Mouse (Mus musculus) brain, adult 2 months (tissue): ENCODE results near the gene Tmem56.
A peak's percentile ranks its signal among the peaks of the same experiment; 100 is the strongest.

ENCODE experiments used
- DNase-seq: peaks from one replicate; pipeline ENCODE4 v3.0.0; 2011; ENCODE audit warnings: low read depth, low spot score

The Tmem56 gene

DNA sequence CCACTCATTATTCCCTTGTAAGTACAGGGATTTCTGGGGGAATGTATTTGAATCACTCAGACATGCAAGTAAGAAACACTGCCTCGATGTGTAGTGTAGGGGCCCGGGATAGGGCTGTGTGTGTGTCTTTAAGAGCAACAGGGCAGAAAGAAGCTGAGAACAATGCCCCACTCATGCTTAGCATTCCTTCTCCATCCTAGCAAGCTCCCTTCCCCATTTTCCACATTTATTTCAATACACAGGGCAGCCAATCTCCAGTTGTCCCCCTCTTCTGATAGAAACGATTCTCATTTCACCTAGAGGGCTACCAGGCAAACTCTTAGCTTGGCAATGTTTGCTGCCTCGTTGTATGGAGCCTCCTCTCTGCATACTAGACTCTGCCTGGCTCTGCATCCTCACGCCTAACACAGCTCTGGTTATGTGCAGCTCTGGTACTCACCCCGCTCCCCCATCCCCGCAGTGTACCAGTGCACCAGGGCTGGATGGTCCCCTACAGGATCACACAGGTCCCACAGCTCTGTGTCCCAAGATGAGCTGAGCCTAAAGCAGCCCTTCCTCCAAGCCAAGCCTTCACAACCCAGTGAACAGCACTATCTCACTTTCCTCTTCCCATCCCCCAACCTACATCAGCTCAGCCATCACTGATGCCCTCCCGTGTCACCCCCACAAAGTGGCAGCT lies 42.4 kb downstream of the Tmem56 start:
- DNase-seq = no peak

DNA sequence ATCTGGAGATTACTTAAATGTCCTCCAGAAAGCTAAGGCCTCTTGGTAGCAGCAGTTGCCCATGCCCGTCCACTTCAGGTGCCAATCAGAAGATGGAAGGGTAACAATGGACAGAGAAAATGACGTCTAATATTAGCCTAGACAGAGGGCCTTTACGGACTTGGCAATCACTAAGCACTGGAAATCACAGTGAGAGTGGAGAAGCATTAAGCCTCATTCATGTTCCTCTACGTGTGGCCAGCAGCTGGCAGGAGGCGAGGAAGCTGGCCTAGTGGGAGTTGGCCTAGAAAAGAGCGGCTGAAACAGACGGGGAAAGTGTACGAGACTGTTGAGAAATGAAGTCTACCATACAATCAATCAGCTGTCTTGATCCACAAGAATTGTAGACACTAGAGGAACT lies 43.8 kb downstream of the Tmem56 start:
- DNase-seq = peak; percentile 82

DNA sequence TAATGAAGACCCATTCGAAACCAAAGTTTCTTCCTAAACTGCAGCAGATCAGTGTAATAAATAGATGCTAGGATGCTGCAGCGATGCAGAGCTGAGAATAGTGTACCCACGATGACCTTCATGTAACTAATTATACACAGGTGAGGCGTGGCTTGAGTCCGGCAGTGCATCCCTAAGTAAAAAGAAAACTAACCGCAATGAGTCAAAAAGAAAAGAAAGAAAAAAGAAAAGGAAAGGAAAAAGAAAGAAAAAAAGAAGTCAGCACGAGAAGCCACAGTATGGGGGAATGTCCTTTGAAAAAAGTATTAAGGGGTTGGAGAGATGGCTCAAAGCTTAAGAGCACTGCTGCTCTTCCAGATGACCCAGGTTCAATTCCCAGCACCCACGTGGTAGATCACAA lies 58.1 kb downstream of the Tmem56 start:
- no peak for DNase-seq

DNA sequence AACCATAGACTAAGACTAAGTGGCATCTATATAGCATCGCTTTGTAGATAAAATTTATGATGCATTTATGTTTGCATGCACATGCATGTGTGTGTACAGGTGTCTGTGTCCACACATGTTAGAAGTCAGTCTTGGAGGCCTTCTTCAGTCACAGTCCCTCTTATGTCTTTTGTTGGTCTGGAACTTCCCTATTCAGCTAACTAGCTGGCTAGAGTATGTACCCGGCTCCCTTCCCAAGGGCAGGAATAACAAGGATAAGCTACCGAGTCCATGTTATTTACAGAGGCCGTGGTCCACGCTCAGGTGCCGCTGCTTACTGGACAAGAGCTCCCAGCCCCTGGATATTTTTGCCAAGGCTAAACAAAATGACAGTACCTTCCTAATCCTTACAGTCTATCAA lies 58.7 kb downstream of the Tmem56 start:
- DNase-seq = no peak

DNA sequence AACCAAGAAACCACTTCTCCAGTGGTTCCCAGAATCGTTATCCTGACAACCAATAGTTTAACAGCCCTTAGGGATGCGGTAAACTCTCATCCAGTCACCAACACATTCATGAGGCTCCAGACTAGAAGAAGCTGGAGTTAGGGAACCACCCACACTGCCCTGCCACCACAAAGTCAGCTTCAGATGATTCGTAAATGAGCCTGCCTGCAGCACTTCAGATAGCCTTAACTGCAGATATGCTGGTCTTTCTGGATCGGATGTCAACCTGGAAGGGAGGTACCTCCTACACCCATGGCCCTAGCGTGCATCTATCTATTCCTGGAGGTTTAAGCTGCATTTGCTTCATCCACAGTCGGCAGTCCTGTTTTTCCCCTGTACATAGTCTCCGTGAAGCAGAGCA lies 60.9 kb downstream of the Tmem56 start:
- peak; percentile 26 for DNase-seq

DNA sequence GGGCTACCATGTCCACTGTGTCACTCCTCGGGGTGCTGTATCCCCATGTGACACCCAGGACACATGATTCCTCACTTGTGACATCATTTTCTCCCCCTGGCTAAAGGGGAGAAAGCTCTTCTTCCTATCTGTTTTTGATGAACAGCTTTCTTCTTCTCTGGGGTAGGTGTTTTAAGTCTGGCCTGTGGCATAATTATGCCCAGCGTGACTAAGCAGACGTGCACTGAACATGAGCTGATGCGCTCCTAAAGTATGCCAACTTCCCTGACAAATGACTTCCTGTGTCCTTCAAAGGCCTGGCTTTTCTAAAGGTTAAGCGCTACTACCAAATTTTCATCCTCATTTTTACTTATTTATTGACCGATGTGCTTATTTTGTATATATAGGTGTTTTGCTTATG lies 65.9 kb downstream of the Tmem56 start:
- no peak for DNase-seq

DNA sequence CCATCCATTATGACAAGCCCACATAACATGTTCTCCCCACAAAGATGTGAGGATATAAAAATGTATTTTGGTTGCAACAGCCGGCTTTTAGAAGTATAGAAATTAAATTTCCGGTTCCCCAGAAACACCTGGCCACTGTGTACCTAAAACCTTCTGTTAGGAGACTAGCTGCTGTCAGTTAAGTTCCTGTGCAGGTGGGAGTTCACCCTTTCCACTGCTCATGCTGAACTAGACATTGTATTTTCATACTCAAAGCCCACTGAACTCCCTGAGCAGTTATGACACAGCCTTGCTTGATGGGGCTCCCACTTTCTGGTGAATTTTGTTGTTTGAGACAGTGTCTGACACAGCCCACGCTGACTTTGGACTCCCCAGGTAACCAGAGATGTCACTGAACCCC lies 69.4 kb downstream of the Tmem56 start:
- DNase-seq = no peak

DNA sequence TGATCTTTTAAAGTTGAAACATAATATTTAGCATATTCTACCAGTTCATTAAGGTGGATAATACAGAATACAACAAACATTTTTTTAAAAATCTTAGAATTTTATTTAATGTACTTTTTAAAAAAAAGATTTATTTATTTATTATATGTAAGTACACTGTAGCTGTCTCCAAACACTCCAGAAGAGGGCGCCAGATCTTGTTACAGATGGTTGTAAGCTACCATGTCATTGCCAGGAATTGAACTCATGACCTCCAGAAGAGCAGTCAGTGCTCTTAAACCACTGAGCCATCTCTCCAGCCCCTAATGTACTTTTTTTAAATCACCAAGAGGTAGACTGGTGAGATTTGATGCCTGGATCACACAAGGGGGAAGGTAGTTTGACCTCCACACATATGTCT lies 70.7 kb downstream of the Tmem56 start:
- peak; percentile 54 for DNase-seq

DNA sequence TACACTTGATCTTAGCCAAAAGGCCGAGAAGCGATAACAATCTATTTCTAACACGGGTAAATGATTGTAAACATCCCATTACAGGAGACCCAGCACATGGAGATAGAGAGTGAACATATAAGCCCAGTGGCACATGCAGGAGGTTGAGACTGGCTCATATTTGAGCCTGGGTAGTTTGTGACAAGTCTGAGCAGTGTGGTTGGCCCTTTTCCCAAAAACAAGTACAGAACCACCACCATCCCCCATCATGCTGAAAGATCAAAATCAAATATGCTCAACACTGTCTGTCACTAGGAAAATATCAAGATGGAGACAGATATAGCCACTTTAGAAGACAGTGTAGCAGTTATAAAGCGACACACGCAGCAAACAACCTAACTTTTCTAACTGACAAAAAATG lies 73.9 kb downstream of the Tmem56 start:
- no peak for DNase-seq

DNA sequence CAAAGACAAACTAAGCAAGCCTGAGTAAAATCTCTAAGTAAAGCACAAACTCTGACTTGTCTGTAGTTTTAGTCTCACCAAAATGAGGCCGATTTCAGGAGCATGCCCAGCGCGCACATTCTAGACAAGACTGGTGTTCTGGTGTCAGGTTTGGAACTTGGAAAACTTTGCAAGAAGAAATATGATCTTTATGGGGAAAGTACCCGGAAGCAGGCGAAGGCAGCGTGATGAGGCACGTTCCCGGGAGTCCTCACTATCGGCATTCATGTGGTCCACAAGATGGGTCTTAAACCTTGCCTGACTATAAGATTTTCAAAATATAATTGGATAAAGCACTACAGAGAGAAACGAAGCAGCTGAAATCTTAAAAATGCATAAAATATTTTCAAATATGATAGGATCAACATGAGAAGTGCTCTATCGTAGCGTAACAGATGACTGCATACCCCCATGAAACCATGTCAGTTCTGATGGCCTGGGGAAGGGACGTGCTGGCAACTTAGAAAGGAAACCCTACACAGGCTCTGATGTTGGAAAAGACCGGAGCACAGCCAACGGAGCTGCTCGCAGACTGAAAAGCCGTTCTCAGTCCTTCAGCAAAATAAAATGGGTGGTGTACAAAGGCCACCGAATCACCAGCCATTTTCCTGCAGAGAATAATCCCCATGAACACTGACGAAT lies 76.6 kb downstream of the Tmem56 start:
- DNase-seq = no peak

DNA sequence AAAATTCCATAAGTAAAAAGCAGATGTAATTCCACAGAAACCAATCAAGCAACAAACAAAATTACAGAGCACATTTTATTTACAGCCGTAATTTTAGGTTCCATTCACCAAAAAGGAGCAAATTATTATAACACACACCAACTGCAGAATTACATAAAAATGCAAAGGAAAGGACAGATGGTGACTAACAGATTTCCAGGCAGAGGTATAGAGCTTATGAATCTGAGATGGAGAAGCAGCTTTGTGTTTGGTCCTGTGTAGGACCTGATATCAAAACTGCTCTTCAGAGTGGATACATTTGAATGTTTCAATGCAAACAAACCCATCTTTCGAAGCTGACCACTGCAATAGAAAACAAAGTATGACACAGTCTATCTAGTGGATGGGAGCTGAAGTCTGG lies 80.3 kb downstream of the Tmem56 start:
- DNase-seq = peak; percentile 42

DNA sequence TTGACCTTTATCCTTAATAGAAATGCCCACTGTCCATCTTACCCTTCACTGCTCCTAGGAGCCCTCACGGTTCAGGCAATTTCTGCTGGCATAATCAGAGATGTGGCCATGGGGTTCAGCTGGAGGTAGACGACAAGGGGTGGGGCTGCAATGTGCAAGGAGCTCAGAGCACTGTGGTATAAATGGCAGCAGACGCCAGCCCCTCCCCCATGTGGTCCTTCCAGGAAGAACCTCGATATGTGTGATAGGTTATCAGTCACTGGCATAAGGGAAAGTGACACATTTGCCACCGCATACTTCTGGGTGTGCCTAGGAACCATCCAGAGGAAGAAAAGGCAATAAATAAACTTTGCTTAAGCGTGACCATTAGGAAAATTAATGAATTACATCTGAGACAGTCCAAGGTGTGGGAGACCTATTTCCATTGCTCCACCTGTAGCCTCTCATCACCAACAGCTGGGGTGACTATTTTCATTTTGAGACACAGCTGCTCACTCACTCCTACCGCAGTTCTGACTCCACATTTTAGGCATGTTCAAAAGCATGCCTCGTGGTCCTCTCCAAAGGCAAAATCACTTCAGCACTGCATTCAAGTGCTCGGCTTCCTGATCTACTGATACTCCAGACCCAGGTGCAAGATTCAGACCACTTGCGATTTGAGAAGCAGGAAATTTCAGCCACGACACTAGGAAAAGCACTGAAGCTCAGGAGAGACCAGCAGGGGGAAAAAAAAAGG lies 81.7 kb downstream of the Tmem56 start:
- DNase-seq = no peak

DNA sequence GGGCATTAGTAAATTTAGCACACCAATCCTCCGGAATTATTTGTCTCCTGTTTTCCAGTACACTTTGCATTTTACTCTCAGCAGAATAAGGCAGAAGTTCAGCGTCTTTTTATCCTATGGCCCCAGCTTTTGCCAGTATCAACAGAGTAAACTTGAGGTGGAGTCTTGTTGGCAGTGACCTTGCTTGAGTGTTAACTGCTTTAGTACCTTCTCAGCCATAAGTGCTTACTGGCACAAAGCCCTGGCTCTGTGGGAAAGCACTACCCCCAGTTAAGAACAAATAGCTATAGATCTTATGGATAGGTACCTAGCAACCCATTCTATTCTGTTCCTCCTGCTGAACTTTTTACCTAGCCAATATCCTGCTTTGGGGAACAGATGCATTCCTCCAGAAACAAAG lies 93.7 kb downstream of the Tmem56 start:
- DNase-seq = no peak

DNA sequence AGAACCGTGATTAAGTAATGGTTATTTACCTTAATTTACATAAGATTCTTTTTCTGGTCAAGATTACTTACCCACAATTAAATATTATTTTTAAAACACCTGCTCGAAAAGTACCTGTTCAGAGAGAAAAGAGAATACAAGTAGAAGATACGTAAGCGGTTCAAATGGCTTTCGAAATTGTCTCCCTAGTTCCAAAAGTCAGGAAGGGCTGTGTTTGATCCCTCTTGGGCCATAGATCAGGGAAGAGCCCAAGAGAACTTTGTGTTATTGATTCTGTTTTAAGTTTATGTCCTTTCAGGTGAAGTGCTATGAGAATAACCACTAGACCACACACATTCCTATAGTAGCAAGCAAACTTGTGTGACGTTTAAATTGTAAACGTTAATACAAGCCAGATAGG lies 95.4 kb downstream of the Tmem56 start:
- no peak for DNase-seq

DNA sequence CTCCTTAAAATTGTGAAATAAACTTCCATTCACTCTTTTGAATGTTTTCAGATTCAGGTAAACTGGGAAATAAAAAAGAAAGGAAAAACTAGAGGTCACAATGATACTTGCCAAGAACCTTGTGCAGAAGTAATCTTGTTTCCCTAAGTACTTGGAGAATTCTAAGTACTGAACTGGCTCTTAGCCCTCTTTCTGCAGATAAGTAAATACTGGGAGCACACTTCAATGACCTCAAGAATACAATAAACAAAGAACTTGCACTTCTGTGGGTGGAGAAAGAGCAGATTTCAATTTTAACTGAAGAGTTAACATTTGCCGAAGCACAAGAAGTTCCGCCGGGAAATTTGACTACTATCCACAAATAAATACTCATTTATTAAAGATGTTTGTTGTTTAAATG lies 96.0 kb downstream of the Tmem56 start:
- no peak for DNase-seq

DNA sequence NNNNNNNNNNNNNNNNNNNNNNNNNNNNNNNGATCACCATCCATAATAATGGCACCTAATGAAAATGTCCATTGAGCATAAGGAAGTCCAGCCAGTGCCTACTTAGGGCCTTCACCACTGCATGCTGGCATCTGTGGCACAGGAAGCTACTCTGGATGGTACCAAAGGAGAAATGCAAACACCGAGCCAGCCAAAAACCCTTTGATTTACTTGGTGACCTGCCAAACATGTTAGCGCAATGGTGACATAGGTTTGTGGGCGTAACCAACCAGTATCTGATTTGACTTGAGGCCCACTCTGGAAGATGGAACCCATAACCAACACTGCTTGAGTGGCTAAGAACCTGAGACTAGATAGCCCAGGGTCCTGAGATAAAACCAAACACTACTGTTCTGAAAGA lies 97.7 kb downstream of the Tmem56 start:
- no peak for DNase-seq

DNA sequence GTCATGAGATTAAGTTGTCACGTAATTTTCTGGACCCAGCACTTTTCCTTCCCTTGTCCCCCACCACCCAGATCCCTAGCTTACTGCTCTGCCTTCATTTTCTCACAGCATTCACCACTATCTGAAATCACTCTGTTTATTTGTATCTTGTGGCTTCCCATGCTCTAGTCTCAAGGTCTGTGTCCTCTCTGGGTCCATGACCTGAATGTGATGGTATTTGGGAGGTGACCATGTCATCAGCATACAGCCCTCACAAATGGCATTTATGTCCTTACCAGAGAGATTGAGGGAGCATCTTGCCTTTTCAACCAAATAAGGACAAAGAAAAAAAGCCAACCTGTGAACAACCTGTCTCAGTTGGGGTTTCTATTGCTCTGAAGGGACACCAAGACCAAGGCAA lies 106.9 kb downstream of the Tmem56 start:
- DNase-seq = no peak

DNA sequence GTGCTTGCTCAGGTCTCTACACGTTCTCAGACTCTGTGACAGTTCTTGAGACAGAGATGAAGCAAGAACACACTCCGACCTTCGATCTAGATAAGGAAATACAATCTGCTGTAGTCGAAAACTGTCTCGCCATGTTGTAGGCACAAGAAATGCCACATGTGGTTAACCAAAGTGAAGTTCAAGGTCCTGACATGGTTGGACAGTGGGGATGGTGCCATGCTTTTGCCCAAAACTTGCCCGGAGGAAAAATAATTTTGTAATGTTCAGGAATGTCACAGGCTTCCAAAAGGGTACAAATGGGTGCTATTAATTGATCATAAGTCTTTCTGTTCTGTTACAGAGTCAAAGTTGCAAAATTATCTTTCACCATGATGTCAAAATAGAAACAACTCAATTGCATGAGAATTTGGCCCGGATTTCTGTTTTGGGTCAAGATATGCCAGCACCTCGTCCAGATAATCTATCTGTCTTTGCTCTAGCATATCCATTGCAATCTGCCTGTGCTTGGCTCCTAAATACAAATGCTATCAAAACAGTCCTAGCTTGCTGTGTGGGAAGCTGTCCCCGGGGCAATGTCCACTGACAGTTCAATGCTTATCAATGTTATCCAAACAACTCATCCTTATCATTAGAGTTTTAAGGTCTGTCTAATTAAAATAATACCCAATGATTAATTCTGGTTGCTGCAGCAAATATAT lies 108.5 kb downstream of the Tmem56 start:
- no peak for DNase-seq

DNA sequence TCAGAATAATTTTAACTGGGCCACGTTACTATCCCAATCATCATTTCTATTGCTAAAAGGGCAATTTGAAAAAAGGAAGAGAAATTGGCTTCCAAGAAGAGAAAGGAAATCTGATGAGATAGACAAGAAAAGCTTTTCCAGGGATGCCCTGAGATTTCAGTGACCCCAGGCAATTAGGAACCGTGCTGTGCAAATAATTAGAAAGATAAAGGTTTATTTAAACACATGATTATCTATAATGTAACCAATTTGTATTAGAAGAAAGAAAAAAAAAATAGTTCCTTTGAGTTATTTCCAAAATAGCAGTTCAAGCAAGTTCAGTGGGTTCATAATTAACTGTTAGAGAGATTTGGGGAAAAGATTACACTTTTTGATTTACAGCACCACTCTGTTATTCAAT lies 110.2 kb downstream of the Tmem56 start:
- no peak for DNase-seq

DNA sequence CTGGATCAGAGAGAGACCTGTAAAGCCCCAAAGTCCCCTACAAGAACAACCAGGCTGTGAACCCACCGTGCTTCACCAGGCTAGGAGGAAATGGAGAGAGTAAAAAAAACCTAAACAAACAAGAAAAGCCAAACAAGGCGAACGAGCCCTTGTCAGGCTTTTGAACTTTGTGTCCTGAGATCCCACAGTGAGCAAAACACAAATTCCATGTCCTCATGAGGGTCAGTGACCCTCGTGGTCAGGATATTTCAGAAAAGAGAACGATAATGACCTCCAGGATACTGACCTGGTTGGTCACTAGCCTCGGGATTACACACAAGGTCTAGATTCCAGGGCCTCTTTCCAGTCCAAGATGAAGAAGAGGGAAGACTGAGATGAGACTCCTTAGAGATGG lies 111.0 kb downstream of the Tmem56 start:
- no peak for DNase-seq

DNA sequence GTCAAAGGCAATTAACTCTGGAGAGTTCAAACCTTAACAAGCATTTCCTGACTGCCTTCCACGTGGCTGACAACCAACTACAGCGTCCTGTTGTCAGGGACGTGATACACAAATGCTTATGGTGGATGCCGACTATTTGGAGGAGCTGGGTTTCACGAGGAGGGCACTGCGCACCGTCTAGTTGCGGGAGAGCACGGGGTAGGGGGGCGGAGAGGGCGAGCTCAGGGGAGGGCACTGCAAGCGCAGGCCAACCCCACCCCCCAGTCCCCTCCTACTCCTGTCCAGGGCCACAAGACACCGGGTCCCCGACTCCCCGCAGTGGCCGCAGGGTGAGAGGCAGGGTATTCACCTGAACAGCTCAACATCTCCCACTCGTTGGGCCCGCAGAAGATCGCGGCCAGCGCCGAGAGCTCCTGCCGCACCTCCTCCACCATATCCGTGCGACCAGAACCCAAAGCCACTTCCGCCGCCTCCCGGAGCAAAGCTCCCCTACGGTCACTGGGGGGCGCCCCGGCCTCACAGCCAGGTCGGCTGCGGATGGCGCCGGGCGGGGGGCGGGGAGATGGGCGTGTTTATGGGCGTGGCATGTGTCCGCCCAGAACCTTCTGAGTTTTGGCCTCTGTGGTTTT lies 111.5 kb downstream of the Tmem56 start, which contains the start of gene Rwdd3:
TSS of gene Rwdd3 (minus strand) at position 453 of the 629 bp plus-strand sequence.
- peak; percentile 93 for DNase-seq

DNA sequence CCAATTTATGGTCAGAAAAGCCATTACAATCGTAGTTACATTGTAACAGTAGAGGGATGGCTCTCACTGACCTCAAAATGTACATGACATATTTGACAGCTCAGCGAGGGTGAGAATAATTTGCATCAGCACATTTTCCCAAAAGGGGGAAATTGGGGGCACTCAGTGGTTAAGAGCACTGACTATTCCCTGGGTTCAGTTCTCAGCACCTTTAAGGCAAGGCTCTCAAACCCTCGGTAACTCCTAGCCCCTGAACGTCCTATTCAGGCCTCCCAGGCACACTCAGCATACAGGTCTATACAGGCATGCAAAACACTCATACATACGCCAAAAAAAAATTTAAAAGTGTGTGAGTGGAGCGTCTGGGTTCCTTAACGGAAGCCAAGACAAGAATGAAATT lies 112.3 kb downstream of the Tmem56 start:
- no peak for DNase-seq
